Mouse (Mus musculus) small intestine, adult 2 months (tissue): ENCODE results near the gene Trim8.

Source experiments
- CTCF ChIP-seq: fragments of 200-500 bp; IDR thresholded peaks from 2 replicates; pipeline ENCODE4 v1.5.1; 2012; ENCODE audit warnings: low read depth, mild to moderate bottlenecking, control low read depth, inconsistent platforms, low read length, moderate library complexity, mixed read lengths; ENCODE audit not compliant: insufficient replicate concordance, insufficient read length; ENCODE audit errors: extremely low read depth
- POLR2A ChIP-seq: fragments of 200-500 bp; IDR thresholded peaks from 2 replicates; pipeline ENCODE4 v1.6.1; 2012; ENCODE audit warnings: low read depth, mild to moderate bottlenecking, control low read depth, inconsistent platforms, low read length, moderate library complexity

GRCm38 (mm10) chr19:46477432-46477845, 24.1 kb upstream of the Trim8 start:
- TF ChIP-seq CTCF, result no peak
- no peak for TF ChIP-seq POLR2A
